Mouse (Mus musculus) stomach, embryonic 15.5 days (tissue): ENCODE data around the gene Fam8a1. TPM values are rescaled to one million over a fixed set of nuclear protein-coding genes. Genes with fewer than 3 reads are reported as not detected.

ENCODE experiments used
- ATAC-seq: fragments of 200-750 bp; cut with Nextera tagmentation; 2 replicates; pipeline ENCODE4 v1.8.0; 2017; ENCODE audit warnings: low read depth, moderate number of reproducible peaks, moderate TSS enrichment; ENCODE audit not compliant: insufficient read depth, low FRiP score
- H3K27ac ChIP-seq: fragments of 300-500 bp; sonication (generic); 2 replicates; pipeline ENCODE4 v1.5.1; 2015; ENCODE audit warnings: mild to moderate bottlenecking, inconsistent platforms
- H3K27me3 ChIP-seq: fragments of 300-500 bp; sonication (generic); replicated peaks from 2 replicates; pipeline ENCODE4 v1.6.1; 2015; ENCODE audit warnings: inconsistent platforms
- H3K36me3 ChIP-seq: fragments of 300-500 bp; sonication (generic); 2 replicates; pipeline ENCODE4 v1.6.1; 2015; ENCODE audit warnings: inconsistent platforms
- H3K4me1 ChIP-seq: fragments of 300-500 bp; sonication (generic); 2 replicates; pipeline ENCODE4 v1.6.1; 2015; ENCODE audit warnings: inconsistent platforms
- H3K4me2 ChIP-seq: fragments of 300-500 bp; sonication (generic); 2 replicates; pipeline ENCODE4 v1.6.1; 2015; ENCODE audit warnings: mild to moderate bottlenecking, inconsistent platforms
- H3K4me3 ChIP-seq: fragments of 300-500 bp; sonication (generic); replicated peaks from 2 replicates; pipeline ENCODE4 v1.5.1; 2015; ENCODE audit warnings: inconsistent platforms
- H3K9ac ChIP-seq: fragments of 300-500 bp; sonication (generic); 2 replicates; pipeline ENCODE4 v1.6.1; 2015; ENCODE audit warnings: inconsistent platforms
- H3K9me3 ChIP-seq: fragments of 300-500 bp; sonication (generic); 2 replicates; pipeline ENCODE4 v1.6.1; 2016; ENCODE audit warnings: inconsistent platforms
- WGBS: fragments of 180-500 bp; shearing (Covaris S2); methylation state at CpG from one replicate; pipeline ENCODE4 v1.1.7; 2015; 5-methylcytosine and 5-hydroxymethylcytosine counted together
- polyA plus RNA-seq: library from polyadenylated mRNA; unstranded; fragments of >200 nt; fragmentation: Nextera tagmentation; extraction: Ambion mirVana; gene quantifications from 2 replicates; pipeline ENCODE4 v1.2.1, GENCODE M21; 2015

Fam8a1 gene
- polyA plus RNA-seq = 10.6 and 10.7 TPM in 2 replicates

GRCm38 (mm10) chr13:46669048-46669619 lies at the start of gene Fam8a1:
Gene Fam8a1 (plus strand): TSS chr13:46669522.
- peak within 1 kb of the TSS; percentile 86 for H3K4me2 ChIP-seq
- peak within 1 kb of the TSS; percentile 72; the same call in 1 of the 2 replicates for H3K27ac ChIP-seq
- 0 out of 2 replicates have a peak, but pooled peaks cover 3% of the 10 kb centered on the region for H3K27me3 ChIP-seq
- ATAC-seq = peak; percentile 96
- H3K4me1 ChIP-seq = peaks cover 8% of the 10 kb centered on the region; the same call in 1 of the 2 replicates
- 1% methylated on average over 46 of the region's 46 CpGs for WGBS
- peaks cover 13% of the 10 kb centered on the region for H3K36me3 ChIP-seq
- no peaks in the 10 kb centered on the region for H3K9me3 ChIP-seq
- peak within 1 kb of the TSS; percentile 93 for H3K4me3 ChIP-seq
- peak within 1 kb of the TSS; percentile 77 for H3K9ac ChIP-seq

GRCm38 (mm10) chr13:46619633-46620032 lies 49.7 kb upstream of the Fam8a1 start:
- no peaks in the 10 kb centered on the region for H3K36me3 ChIP-seq
- H3K4me1 ChIP-seq = peaks cover 14% of the 10 kb centered on the region; the same call in 1 of the 2 replicates
- no peak overlapping the region for H3K4me3 ChIP-seq
- no peak overlapping the region for H3K9ac ChIP-seq
- peak overlapping the region; percentile 37 for H3K4me2 ChIP-seq
- 12% methylated on average over 11 of the region's 11 CpGs for WGBS
- peak; percentile 56; the same call in 1 of the 2 replicates for ATAC-seq
- H3K9me3 ChIP-seq = no peaks in the 10 kb centered on the region
- H3K27ac ChIP-seq = no peak overlapping the region
- no peaks in the 10 kb centered on the region for H3K27me3 ChIP-seq

GRCm38 (mm10) chr13:46620964-46621757 lies 48.2 kb upstream of the Fam8a1 start:
- Histone ChIP-seq H3K9ac (no peak overlapping the region), H3K36me3 (no peaks in the 10 kb centered on the region), H3K9me3 (no peaks in the 10 kb centered on the region), H3K4me1 (peaks cover 14% of the 10 kb centered on the region; the same call in 1 of the 2 replicates), H3K27ac (no peak overlapping the region), H3K4me3 (no peak overlapping the region), H3K4me2 (no peak overlapping the region), H3K27me3 (no peaks in the 10 kb centered on the region)
- WGBS = 82% methylated on average over 7 of the region's 7 CpGs
- ATAC-seq = no peak

GRCm38 (mm10) chr13:46626608-46627007 lies 42.7 kb upstream of the Fam8a1 start:
- Histone ChIP-seq H3K36me3 (no peaks in the 10 kb centered on the region), H3K4me1 (no peaks in the 10 kb centered on the region), H3K27ac (no peak overlapping the region), H3K4me3 (no peak overlapping the region), H3K9me3 (no peaks in the 10 kb centered on the region), H3K9ac (no peak overlapping the region), H3K27me3 (no peaks in the 10 kb centered on the region), H3K4me2 (no peak overlapping the region)
- WGBS = 84% methylated on average over 9 of the region's 9 CpGs
- no peak for ATAC-seq

GRCm38 (mm10) chr13:46627841-46628240 lies 41.5 kb upstream of the Fam8a1 start:
- WGBS = 59% methylated on average over 10 of the region's 10 CpGs
- Histone ChIP-seq H3K27me3 (no peaks in the 10 kb centered on the region), H3K9me3 (no peaks in the 10 kb centered on the region), H3K4me2 (no peak overlapping the region), H3K4me1 (no peaks in the 10 kb centered on the region), H3K36me3 (no peaks in the 10 kb centered on the region), H3K9ac (no peak overlapping the region), H3K4me3 (no peak overlapping the region), H3K27ac (no peak overlapping the region)
- no peak for ATAC-seq

- Histone ChIP-seq H3K27ac (no peak overlapping the region), H3K4me3 (no peak overlapping the region), H3K4me2 (no peak overlapping the region), H3K27me3 (no peaks in the 10 kb centered on the region), H3K4me1 (no peaks in the 10 kb centered on the region), H3K9me3 (no peaks in the 10 kb centered on the region), H3K9ac (no peak overlapping the region), H3K36me3 (no peaks in the 10 kb centered on the region)
- no peak for ATAC-seq
- WGBS = 63% methylated on average over 6 of the region's 6 CpGs
Measured at GRCm38 (mm10) chr13:46629391-46629790, 39.9 kb upstream of the Fam8a1 start.

GRCm38 (mm10) chr13:46632796-46633195 lies 36.5 kb upstream of the Fam8a1 start:
- H3K9me3 ChIP-seq = no peaks in the 10 kb centered on the region

GRCm38 (mm10) chr13:46633320-46634132 lies 35.8 kb upstream of the Fam8a1 start:
- no peak overlapping the region for H3K27ac ChIP-seq
- no peak overlapping the region for H3K4me2 ChIP-seq
- no peaks in the 10 kb centered on the region for H3K9me3 ChIP-seq
- ATAC-seq = no peak
- no peaks in the 10 kb centered on the region for H3K4me1 ChIP-seq
- H3K9ac ChIP-seq = no peak overlapping the region
- no peaks in the 10 kb centered on the region for H3K36me3 ChIP-seq
- no peak overlapping the region for H3K4me3 ChIP-seq
- WGBS = 58% methylated on average over 18 of the region's 18 CpGs
- H3K27me3 ChIP-seq = no peaks in the 10 kb centered on the region

More at GRCm38 (mm10) chr13:46632796-46633195, 36.5 kb upstream of the Fam8a1 start:
- Histone ChIP-seq H3K4me2 (no peak overlapping the region), H3K4me3 (no peak overlapping the region), H3K27ac (no peak overlapping the region), H3K36me3 (no peaks in the 10 kb centered on the region), H3K4me1 (no peaks in the 10 kb centered on the region), H3K9ac (no peak overlapping the region), H3K27me3 (no peaks in the 10 kb centered on the region)
- ATAC-seq = no peak
- WGBS = 36% methylated on average over 4 of the region's 4 CpGs

- Histone ChIP-seq H3K9ac (no peak overlapping the region), H3K9me3 (no peaks in the 10 kb centered on the region), H3K27me3 (no peaks in the 10 kb centered on the region), H3K36me3 (no peaks in the 10 kb centered on the region), H3K27ac (no peak overlapping the region), H3K4me1 (no peaks in the 10 kb centered on the region), H3K4me3 (no peak overlapping the region), H3K4me2 (no peak overlapping the region)
- ATAC-seq = no peak
- WGBS = 57% methylated on average over 6 of the region's 6 CpGs
Measured at GRCm38 (mm10) chr13:46634133-46634488, 35.2 kb upstream of the Fam8a1 start.

- Histone ChIP-seq H3K9me3 (no peaks in the 10 kb centered on the region), H3K4me2 (no peak overlapping the region), H3K4me3 (no peak overlapping the region), H3K4me1 (no peaks in the 10 kb centered on the region), H3K9ac (no peak overlapping the region), H3K27me3 (no peaks in the 10 kb centered on the region), H3K27ac (no peak overlapping the region), H3K36me3 (no peaks in the 10 kb centered on the region)
- 86% methylated on average over 10 of the region's 10 CpGs for WGBS
- no peak for ATAC-seq
Measured at GRCm38 (mm10) chr13:46640608-46641468, 28.5 kb upstream of the Fam8a1 start.

GRCm38 (mm10) chr13:46642318-46642717 lies 27.0 kb upstream of the Fam8a1 start:
- Histone ChIP-seq H3K4me3 (no peak overlapping the region), H3K27ac (no peak overlapping the region), H3K27me3 (no peaks in the 10 kb centered on the region), H3K4me1 (no peaks in the 10 kb centered on the region), H3K4me2 (no peak overlapping the region), H3K9me3 (no peaks in the 10 kb centered on the region), H3K9ac (no peak overlapping the region), H3K36me3 (no peaks in the 10 kb centered on the region)
- WGBS = 82% methylated on average over 4 of the region's 4 CpGs
- no peak for ATAC-seq
